Mouse (Mus musculus): Measurements from ENCODE around the gene Efcab6.

Gene Efcab6

DNA sequence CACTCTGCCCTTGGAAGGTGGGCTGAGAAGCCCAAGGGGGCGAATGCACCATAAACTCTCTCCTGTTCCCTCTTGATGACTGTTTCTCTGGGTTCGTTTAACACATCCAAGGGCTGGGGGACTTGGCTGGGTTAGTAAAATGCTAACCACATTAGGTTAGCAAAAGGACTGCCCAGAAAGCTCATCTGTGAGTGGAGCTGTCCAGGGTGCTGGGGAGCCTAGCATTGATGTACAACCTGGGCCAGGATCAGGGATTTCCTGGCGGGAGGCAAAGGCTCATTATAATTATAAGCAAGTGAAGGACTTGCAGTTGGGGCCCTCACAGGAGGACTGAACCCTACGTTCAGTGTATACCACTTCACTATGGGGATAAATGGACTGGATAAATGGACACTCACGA lies 185.3 kb downstream of the Efcab6 start:
- no peak for DNase-seq (ENCODE audit: low read depth, low spot score)

DNA sequence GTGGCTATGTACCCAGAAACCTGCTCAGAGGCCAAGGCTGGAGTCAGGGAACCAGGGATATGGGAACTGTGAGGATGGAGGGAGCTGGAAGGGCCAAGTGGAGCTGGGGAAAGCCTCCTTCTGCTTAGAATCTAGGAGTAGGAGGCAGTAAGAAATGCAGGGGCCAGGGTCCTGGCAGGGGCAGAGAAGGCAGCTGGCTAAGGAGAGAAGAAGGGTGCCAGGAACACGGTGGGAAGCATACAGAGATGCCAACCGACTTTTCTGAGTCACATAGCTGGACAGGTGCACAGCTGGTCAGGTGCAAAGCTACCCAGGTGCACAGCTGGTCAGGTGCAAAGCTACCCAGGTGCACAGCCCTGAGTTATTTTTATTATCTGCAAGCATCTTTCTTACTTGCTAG lies 187.3 kb downstream of the Efcab6 start:
- DNase-seq (ENCODE audit: low read depth, low spot score): no peak

DNA sequence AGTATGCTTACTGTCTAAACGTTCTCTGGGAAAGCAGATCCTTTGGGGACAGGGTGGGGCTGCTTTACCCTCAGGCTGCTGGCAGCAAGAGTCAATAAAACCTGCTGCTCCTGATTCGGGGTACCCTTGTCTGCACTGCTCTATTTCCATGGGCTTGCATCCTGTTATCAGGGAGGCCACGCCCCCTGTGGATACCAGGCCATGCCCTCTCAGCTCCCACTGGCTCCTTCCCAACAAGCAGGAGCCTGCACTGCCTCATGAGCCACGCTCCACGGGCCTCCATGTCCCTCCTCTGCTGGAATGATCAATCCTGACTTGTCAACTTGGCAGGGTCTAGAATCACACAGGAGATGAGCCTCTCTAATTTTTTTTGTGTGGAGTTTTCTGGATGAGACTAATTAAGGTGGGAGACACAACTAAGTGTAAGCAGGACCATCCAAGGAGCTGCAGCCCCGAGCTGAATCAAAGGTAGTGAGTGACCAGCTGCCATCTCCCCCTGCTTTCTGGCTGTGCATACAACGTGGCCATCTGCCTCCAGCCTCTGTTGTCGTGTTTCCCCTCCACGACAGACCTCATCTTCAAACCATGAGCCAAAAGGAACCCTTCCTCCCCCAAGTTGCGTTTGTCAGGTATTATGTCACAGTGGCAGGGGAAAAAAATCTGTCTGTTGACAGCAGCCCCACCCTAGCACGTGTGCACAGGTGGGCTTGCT lies 187.9 kb downstream of the Efcab6 start:
- DNase-seq (ENCODE audit: low read depth, low spot score): no peak

DNA sequence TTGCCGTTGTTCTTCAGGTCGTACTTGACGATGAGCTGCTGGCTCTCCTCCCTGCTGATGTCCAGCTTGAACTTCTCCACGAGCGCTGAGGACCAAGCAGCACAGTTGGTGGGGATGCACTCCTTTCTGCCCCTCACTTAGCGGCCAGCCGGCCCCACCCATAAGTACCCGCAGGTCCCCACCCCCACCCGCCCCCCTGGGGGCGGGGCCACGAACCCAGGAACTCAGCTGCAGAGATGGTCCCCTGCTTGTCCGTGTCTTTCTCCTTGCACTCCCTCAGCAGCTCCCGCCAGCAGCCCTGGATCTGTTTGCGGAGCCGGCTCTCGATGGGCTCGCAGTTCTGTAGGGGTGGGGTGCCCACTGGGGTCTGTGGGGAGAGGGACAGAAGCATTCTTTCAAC lies 194.2 kb downstream of the Efcab6 start:
- no peak for DNase-seq (ENCODE audit: low read depth, low spot score)

DNA sequence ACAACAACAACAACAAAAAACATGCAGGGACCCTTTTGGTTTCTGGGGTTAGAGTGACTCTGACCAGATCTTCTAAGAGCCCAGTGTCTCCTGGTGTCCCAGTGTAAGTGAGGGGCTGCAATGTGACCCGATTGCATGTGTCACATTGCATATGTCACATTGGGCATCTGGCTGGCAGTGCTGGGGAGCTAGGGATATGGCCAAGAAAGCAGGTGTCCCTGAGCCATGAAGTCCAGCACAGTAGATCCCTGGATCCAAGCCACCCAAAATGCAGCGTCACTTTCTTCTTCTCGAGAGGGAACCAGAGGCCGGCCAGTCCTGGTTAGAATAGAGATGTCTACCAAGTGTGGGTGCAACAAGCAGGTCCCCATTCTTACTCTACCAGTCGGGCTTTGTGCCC lies 199.6 kb downstream of the Efcab6 start:
- no peak for DNase-seq (ENCODE audit: low read depth, low spot score)

DNA sequence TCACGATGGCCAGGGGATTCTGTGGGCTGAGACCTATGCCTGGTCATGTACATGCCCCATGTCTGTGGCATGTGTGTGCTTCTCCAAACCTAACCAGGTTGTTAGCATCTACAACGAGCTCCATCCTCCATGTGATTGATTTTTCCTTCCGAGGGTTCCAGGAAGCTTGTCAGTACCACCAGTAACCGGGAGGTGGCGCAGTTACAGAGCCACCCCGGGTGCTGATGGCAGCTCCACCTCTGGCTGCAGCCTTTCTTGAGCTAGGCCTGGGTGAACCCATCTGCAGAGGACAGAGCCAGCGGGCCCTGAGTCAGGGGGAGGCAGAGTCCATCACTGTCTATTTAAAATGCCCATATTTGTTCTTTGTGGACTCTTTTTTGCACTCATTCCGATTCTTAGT lies 208.1 kb downstream of the Efcab6 start:
- no peak for DNase-seq (ENCODE audit: low read depth, low spot score)

DNA sequence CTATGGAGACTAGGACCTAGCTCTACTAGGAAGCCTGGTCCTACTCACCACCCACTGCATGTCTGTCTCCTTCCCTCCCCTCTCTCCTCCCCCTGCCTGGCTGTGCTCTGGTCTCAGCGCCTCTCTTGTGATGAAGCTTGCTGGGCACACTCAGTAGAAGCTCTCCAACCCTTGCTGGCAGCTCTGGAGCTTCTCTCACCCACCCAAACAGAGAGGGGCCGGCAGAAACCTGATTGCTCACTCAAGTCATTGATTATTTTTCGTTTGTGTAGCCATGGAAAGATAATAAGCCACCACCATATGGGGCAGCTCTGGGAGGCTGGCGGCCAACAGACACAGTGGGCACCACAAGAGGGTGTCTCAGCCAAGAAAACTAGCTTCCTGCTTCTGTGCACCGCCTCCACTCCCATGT lies 211.8 kb downstream of the Efcab6 start:
- DNase-seq (ENCODE audit: low read depth, low spot score): no peak

DNA sequence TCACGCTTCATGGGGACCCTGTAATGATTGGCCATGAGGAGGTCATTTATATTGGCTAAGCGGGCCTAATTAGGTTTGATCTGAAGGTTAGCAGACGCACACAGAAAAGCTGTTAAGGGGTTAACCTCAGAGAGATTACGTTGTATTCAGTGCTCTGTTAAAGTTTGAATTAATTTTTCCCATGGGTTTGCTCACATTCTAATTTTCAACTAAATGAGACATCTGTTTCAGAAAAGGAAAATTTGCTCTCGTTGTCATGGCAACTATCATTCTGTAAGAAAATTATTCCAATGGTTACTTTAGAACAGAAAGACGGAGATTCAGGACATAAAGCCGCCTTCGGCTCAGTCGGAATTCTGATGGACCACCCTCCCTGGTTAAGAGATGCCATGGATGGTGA lies 217.0 kb downstream of the Efcab6 start:
- DNase-seq (ENCODE audit: low read depth, low spot score): peak; percentile 67

DNA sequence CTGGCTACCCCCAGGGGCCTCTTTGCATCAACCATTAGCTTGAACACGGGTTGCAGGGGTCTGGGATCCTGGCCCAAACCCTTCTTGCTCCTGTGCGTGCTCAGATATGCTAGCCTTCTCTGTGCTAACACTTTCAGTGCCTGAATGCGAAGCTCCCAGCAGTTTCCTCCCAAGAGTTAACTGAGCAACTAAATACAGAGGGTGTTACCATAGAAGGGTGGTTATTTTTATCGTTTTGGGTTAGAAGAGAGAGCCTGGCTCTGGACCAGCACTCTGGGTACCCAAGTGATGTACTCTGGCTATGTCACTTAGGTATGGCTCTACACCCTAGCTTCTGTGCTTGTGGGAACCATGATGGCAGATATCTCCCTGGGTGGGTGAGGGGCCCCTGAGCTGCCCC lies 217.7 kb downstream of the Efcab6 start:
- DNase-seq (ENCODE audit: low read depth, low spot score): no peak

DNA sequence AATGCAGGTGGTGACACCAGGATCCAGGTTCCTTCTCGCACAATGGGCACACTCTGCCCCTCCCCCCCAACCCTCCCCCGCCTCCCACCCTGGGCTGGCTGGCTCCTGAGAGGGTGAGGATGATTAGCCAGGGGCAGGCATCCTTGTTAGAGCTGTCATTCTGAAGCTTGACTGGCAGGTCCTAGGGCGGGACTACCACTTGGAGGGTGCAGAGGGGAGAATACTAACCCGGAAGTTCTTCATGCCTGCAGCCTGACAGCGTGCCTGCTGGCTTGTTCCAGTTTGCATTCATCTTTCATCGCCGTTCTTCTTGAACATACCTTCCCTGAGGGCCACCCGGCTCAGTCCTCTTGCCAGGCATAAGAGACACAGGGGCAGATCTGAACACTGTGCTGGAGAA lies 218.6 kb downstream of the Efcab6 start:
- no peak for DNase-seq (ENCODE audit: low read depth, low spot score)

DNA sequence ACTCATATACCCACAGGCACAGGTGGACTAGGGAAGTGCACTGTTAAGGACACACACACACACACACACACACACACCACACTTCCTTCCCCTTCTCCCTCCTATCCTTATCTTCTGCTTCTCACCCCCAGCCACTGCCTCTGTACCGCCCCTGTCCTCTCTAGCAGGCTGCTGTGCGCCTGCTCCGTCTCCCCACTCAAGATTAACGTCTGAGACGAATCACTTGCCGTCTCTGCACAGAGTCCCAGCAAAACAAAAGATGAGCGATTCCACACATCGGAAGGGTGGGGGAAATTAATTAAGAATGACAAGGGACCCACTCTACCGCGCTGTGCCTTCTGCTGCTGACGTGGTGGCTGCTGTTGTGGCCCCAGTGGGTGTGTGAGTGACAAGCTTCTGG lies 219.4 kb downstream of the Efcab6 start:
- DNase-seq (ENCODE audit: low read depth, low spot score): no peak

DNA sequence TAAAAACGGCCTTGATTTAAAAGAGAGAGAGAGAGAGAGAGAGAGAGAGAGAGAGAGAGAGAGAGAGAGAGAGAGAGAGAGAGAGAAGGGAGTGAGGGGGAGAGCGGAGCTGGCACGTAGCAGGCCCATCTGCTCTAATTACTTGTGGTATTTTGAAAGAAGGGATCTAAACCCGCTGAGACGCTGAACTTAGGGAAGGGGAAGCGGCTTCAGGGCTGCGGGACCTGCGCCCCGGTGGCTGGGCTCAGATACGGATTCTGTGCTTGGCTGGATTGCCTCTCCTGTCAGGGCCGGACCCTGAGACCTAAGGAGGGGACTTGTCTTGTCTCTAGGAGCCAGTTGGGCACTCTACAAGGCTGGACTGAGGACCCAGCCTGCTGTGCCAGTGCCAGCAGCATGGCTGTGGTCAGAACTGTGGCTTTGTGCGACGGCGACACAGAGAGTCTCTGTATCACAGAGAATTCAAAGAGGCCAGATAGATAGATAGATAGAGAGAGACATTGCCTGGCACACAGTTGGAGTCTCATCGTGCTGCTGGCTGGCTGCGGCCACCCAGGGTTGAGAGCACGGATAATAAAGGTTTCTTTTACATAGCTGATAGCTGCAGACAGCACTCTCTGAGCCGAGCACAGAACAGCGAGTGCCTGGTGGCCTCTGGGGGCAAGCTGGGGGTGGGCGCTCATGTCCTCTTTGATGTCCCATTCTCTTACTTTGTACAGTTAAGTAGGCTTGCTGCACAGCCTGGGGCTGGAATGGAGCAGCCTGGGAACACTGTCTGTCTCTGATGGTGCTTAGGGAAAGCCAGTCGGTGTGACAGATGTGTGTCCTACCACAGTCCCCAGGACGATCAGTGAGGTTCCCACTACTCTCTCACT lies 222.0 kb downstream of the Efcab6 start:
- DNase-seq (ENCODE audit: low read depth, low spot score): no peak

DNA sequence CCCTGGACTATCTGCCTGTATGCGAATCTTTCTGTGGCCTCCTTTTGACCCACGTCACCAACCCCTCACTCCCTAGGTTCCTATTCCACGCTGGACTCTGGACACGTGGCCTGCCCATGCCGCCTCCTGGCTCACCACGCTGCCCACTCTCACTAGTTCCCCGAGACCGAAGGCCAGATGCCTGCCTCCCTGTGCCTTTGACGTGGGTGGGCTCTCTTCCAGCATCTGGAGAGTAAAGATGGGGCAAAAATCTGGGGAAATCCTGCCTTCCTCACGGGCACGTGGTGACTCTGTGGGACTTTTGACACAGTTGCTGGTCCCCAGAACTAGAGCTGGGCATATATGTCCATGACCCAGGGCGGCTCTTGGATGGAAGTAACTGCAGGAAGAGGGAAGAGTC lies 222.8 kb downstream of the Efcab6 start:
- no peak for DNase-seq (ENCODE audit: low read depth, low spot score)

DNA sequence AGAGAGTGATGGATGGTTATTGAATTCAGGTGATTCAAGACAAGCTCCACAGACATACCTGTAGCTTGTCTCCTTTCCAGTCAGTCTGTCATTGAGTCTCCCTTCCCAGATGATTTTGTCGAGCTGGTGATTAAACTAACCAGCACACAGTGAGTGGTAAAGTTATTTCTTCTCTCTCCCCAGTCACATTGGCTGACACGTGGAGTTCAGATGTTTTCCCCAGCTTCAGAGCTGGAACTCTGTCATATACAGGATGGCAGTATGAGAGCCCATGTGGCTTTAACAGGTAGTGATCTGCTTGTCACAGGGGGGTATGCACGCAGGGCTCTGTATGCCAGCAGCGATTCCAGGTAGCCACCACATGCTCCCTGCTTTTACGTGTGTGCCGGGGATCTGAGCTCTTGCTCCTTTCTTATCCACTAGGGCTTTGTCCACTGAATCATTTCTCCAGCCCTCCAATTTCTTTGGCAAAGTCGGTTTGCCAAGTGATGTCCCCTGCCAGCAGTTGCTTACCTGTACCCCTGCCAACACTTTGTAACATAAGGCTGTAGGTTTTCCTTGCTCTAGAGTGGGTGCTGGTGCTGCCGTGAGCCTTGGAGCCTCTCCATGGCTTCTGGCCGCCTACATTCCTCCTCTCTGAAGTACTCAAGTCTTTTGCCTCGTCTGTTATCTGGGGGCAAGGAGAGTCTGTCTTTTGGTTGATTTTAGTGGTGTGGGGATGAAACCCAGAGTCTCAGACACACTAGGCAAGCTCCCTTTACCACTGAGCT lies 224.0 kb downstream of the Efcab6 start:
- DNase-seq (ENCODE audit: low read depth, low spot score): no peak

DNA sequence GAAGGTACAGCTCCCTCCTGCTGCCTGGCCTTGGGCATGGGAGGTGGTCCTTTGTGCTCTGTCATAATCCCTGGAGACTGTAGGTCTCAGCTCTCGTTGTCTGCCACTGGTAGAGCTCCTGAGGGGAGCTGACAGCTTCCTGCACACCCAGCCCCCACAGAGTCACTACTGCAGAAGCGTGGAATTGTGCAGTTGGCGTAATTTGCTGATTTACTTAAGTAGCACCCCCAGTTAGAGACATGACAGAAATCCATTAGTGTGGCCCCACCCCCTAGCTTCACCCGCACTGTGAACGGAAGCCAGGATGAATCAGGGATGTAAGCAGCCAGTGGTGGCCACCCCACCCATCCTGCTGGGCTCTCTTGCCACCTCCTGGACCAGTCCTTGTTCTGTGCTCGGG lies 232.9 kb downstream of the Efcab6 start:
- no peak for DNase-seq (ENCODE audit: low read depth, low spot score)

DNA sequence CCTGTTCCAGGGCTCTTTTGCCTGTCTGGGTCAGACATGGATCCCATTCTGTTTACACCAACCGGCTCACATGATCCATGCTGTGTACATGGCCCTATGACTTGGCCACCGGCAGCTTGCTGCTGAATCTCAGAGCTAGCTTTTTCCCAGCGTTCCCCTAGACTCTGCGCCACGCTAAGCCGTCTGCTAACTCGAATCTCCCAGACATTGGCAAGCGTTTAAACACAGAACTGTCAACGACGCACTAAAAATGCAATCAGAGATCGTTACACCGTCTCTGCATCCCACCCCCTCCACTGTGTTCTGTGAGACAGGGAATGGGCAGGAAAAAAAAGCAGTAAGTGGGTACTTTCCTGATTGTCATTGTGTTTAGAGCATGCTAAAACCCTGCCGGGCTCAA lies 236.0 kb downstream of the Efcab6 start:
- DNase-seq (ENCODE audit: low read depth, low spot score): peak; percentile 58

DNA sequence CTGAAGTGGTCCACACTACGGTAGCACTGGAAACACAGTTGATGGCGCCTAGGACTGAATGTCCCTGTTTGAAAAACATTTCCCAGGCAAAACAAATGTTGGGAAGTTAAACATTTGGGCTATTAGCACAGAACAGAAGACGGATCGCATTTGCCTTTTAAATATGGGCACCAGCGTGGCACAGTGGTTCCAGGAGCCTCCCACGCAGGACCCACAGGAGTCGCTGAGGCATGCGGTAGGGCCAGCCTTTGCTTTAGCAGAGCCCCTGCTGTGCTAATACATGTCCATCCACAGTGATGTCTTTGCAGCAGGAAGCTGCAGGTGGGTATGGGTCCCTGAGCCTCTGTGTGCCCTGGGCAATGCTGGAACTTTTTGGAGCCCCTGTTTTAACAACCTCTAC lies 237.2 kb downstream of the Efcab6 start:
- DNase-seq (ENCODE audit: low read depth, low spot score): no peak

Measured in brain, embryonic 18.5 days (tissue).